Mouse (Mus musculus) testis, adult 2 months (tissue): Measurements from ENCODE around the gene Yju2. TPM values are rescaled to one million over a fixed set of nuclear protein-coding genes. Genes with fewer than 3 reads are reported as not detected.

Experiments used
- H3K27ac ChIP-seq: fragments of 200-500 bp; 2 replicates; pipeline ENCODE4 v1.5.1; 2012; ENCODE audit warnings: low read depth, low read length; ENCODE audit not compliant: control insufficient read depth, insufficient read depth
- H3K27me3 ChIP-seq: fragments of 200-500 bp; 2 replicates; pipeline ENCODE4 v1.6.1; 2012; ENCODE audit warnings: mild to moderate bottlenecking, low read length, moderate library complexity; ENCODE audit not compliant: control insufficient read depth, insufficient read depth
- H3K36me3 ChIP-seq: fragments of 200-500 bp; 2 replicates; pipeline ENCODE4 v1.6.1; 2012; ENCODE audit warnings: mild to moderate bottlenecking, low read length; ENCODE audit not compliant: control insufficient read depth, insufficient read depth
- H3K4me1 ChIP-seq: fragments of 200-500 bp; 2 replicates; pipeline ENCODE4 v1.6.1; 2012; ENCODE audit warnings: low read length; ENCODE audit not compliant: control insufficient read depth, insufficient read depth
- H3K4me3 ChIP-seq: fragments of 200-500 bp; 2 replicates; pipeline ENCODE4 v1.5.1; 2012; ENCODE audit warnings: low read depth, mild to moderate bottlenecking, low read length, moderate library complexity, mixed read lengths; ENCODE audit not compliant: control insufficient read depth
- CTCF ChIP-seq: fragments of 200-500 bp; IDR thresholded peaks from 2 replicates; pipeline ENCODE4 v1.5.1; 2012; ENCODE audit warnings: low read depth, mild to moderate bottlenecking, inconsistent platforms, low read length, moderate library complexity; ENCODE audit not compliant: control insufficient read depth, insufficient read depth, insufficient replicate concordance
- POLR2A ChIP-seq: fragments of 200-500 bp; IDR thresholded peaks from 2 replicates; pipeline ENCODE4 v1.6.1; 2012; ENCODE audit warnings: low read depth, mild to moderate bottlenecking, inconsistent platforms, low read length, moderate library complexity; ENCODE audit not compliant: control insufficient read depth
- polyA plus RNA-seq: library from polyadenylated mRNA; depleted of rRNA; stranded (reverse); fragments of >200 nt; gene quantifications from 2 replicates; pipeline ENCODE4 v1.2.3, GENCODE M21; 2012

Yju2 gene
- polyA plus RNA-seq, 1 experiment, result 4.9 TPM

DNA sequence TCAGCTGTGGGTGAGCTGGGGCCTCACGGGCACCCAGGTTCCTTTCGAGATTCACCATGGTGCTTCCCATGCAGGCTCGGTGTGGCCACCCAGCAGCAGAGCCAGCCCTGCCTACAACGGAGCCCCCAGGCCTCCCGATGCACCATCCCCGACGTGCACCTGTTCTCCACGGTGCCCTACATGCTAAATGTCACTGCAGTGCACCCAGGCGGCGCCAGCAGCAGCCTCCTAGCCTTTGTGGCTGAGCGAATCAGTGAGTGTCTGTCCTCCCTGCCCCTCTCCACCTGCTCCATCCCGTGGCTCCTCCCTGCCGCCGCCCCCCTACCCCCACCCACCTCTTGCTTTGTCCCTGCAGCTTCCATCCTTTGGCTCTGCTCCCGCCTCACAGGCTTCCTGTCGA is 4.7 kb upstream of the Yju2 start:
- Histone ChIP-seq H3K36me3 (no peaks in the 10 kb centered on the region), H3K27ac (no peak overlapping the region), H3K27me3 (no peaks in the 10 kb centered on the region), H3K4me3 (no peak overlapping the region), H3K4me1 (peaks cover 15% of the 10 kb centered on the region)
- no peak for TF ChIP-seq CTCF
- TF ChIP-seq POLR2A, result no peak

- peak overlapping the region; percentile 80 for H3K4me3 ChIP-seq
- no peaks in the 10 kb centered on the region for H3K27me3 ChIP-seq
- no peaks in the 10 kb centered on the region for H3K36me3 ChIP-seq
- H3K27ac ChIP-seq, result no peak overlapping the region
- TF ChIP-seq POLR2A (peak; percentile 37; the same call in 1 of the 2 replicates), CTCF (no peak)
- peaks cover 18% of the 10 kb centered on the region for H3K4me1 ChIP-seq
These were observed 2.8 kb upstream of the Yju2 start for GRCm38 (mm10) chr17:55956129-55956528.

DNA sequence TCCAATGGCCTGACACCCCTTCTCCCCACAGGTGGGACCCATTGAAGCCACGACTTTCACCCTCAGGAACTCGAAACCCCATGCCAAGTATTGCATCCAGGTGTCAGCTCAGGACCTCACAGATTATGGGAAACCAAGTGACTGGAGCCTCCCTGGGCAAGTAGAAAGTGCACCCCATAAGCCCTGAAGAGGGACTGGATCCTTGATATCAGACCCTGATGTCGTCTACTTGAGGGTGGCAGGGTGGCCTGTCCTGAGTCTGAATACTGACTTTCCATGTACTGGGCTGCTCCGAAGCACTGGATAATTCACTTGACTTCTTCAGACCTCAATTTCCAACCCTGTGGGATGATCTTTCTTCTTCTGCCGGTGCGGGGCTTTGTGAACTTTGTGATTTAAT is 2.3 kb upstream of the Yju2 start:
- TF ChIP-seq POLR2A (no peak), CTCF (no peak)
- Histone ChIP-seq H3K27ac (no peak overlapping the region), H3K27me3 (no peaks in the 10 kb centered on the region), H3K4me1 (peaks cover 18% of the 10 kb centered on the region), H3K4me3 (peak overlapping the region; percentile 80), H3K36me3 (no peaks in the 10 kb centered on the region)

DNA sequence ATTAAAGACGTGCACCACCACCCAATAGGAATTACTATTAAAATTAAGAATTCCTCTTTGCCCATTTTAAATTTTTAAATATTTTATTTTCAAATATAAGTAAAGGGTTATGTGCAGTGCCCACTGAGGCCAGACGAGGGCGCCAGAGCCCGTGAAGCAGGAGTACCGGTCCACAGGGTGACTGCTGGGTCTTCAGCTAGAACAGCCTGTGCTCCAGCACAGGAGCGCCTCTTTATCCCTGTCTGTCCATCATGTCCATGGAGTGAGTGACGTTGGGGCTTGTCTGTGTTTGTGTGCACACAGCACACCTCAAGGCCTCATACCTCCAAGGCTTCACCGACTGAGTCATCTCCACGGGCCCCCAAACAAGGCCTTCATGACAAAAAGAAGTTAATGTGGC is 1.7 kb upstream of the Yju2 start:
- TF ChIP-seq POLR2A, result no peak
- peak; percentile 78 for TF ChIP-seq CTCF
- Histone ChIP-seq H3K36me3 (no peaks in the 10 kb centered on the region), H3K27ac (no peak overlapping the region), H3K27me3 (no peaks in the 10 kb centered on the region), H3K4me3 (no peak overlapping the region), H3K4me1 (peaks cover 18% of the 10 kb centered on the region)

DNA sequence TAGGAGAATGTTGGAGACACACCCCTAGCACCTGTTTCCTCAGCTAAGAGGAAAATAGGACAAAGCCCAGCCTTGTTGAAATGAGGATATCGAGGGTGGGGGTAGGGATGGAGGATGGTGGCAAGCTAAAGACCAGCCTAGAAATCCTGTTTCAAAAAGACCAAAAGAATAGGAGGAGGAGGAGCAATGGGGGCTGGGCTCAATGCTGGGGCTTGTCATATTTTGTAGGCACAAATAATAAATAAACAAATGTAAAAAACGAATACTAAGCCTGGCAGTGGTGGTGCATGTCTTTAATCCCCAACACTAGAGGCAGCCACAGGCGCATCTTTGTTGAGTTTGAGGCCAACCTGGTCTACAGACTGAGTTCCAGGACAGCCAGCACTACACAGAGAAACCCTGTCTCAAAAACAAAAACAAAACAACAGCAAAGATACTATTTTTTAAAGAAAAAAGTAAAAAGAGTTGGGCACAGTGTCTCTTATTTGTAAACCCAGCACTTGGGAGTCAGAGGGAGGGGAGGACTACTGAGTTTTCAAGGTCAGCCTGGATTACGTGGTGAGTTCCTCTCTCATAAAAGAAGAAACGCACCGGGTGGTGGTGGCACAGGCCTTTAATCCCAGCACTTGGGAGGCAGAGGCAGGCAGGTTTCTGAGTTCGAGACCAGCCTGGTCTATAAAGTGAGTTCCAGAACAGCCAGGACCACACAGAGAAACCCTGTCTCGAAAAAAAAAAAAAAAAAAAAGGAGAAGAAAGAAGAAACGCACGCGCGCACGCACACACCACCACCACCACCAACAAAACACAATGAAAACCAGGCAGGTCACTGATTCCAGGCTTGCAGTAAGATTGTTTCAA is 944 bp upstream of the Yju2 start:
- Histone ChIP-seq H3K27me3 (no peaks in the 10 kb centered on the region), H3K4me1 (peaks cover 18% of the 10 kb centered on the region), H3K27ac (no peak overlapping the region; the same call in 1 of the 2 replicates), H3K36me3 (no peaks in the 10 kb centered on the region), H3K4me3 (no peak overlapping the region)
- TF ChIP-seq POLR2A (no peak), CTCF (no peak)

GRCm38 (mm10) chr17:55958584-55958886 is 364 bp upstream of the Yju2 start:
- H3K27me3 ChIP-seq, result no peaks in the 10 kb centered on the region
- H3K27ac ChIP-seq, result peak overlapping the region; percentile 45
- no peak for TF ChIP-seq CTCF
- no peak for TF ChIP-seq POLR2A
- peaks cover 18% of the 10 kb centered on the region for H3K4me1 ChIP-seq
- peak overlapping the region; percentile 99; the same call in 1 of the 2 replicates for H3K4me3 ChIP-seq
- H3K36me3 ChIP-seq, result no peaks in the 10 kb centered on the region

DNA sequence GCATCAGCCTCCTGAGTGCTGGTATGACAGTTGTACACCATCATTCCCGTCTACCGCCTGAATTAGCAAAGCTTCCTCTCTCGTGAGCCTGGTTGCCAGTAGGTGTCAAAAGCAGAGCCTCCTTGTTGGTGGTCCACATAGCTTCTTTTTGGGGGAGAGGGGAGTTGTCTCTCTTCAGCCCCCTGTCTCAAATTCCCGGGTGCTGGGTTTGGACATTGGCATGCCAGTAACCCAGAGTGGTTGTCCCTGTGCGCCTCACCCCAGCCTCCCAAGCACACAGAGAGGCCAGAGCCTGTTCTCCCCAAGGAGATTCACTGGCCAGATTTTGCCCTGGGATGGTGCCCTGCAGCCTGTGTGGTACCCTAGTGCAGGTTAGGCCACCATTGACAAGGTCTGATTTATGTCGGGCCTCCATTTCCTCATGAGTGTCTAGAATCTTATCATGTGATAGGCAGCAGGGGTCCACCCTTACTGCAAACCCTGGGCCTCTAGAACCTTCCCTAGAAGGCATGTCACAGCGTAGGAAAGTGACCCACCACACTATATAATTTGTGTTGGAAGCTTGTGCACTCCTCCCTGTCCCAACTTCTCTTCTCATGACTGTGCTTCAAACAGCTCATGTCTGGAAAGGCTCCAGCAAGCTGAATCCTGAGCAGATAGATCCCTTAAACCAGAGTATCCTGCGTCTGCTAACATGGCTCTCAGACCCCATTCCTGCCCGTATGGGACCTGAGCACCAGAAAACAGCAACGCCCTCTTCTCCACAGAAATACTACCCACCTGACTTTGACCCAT is 1.2 kb downstream of the Yju2 start:
- Histone ChIP-seq H3K4me3 (no peak overlapping the region), H3K36me3 (no peaks in the 10 kb centered on the region), H3K27ac (no peak overlapping the region), H3K4me1 (peaks cover 16% of the 10 kb centered on the region), H3K27me3 (no peaks in the 10 kb centered on the region)
- TF ChIP-seq CTCF (no peak), POLR2A (no peak)
